Mouse (Mus musculus) hindbrain, embryonic 14.5 days (tissue): ENCODE measurements around the gene Lyz1. TPM values are rescaled to one million over a fixed set of nuclear protein-coding genes. Genes with fewer than 3 reads are reported as not detected.

ENCODE experiments used
- ATAC-seq: fragments of 200-750 bp; cut with Nextera tagmentation; 2 replicates; pipeline ENCODE4 v1.8.0; 2017; ENCODE audit warnings: moderate number of reproducible peaks, mild to moderate bottlenecking, moderate TSS enrichment, moderate library complexity; ENCODE audit not compliant: low FRiP score
- DNase-seq: peaks from one replicate; pipeline ENCODE4 v3.0.0-alpha.2; 2015; ENCODE audit warnings: low spot score
- H3K27ac ChIP-seq: fragments of 300-500 bp; sonication (generic); 2 replicates; pipeline ENCODE4 v1.5.1; 2014; ENCODE audit warnings: mild to moderate bottlenecking, moderate library complexity
- H3K27me3 ChIP-seq: fragments of 300-500 bp; sonication (generic); 2 replicates; pipeline ENCODE4 v1.6.1; 2014; ENCODE audit warnings: mild to moderate bottlenecking, low read length, mixed read lengths; ENCODE audit not compliant: control insufficient read depth, insufficient read depth
- H3K36me3 ChIP-seq: fragments of 300-500 bp; sonication (generic); replicated peaks from 2 replicates; pipeline ENCODE4 v1.6.1; 2014; ENCODE audit not compliant: control insufficient read depth, insufficient read depth
- H3K4me1 ChIP-seq: fragments of 300-500 bp; sonication (generic); replicated peaks from 2 replicates; pipeline ENCODE4 v1.6.1; 2014; ENCODE audit warnings: antibody characterized with exemption, low read length, mixed read lengths; ENCODE audit not compliant: control insufficient read depth, insufficient read depth
- H3K4me2 ChIP-seq: fragments of 300-500 bp; sonication (generic); replicated peaks from 2 replicates; pipeline ENCODE4 v1.6.1; 2014; ENCODE audit warnings: mild to moderate bottlenecking, moderate library complexity
- H3K4me3 ChIP-seq: fragments of 300-500 bp; sonication (generic); replicated peaks from 2 replicates; pipeline ENCODE4 v1.5.1; 2014; ENCODE audit warnings: mild to moderate bottlenecking, low read length
- H3K9ac ChIP-seq: fragments of 300-500 bp; sonication (generic); 2 replicates; pipeline ENCODE4 v1.6.1; 2014
- H3K9me3 ChIP-seq: fragments of 300-500 bp; sonication (generic); 2 replicates; pipeline ENCODE4 v1.6.1; 2016; ENCODE audit warnings: low read length; ENCODE audit not compliant: control insufficient read depth
- WGBS: fragments of 180-500 bp; shearing (Covaris S2); extraction: QIAGEN DNeasy Blood & Tissue Kit; methylation state at CpG from one replicate; pipeline ENCODE4 v1.1.7; 2014; 5-methylcytosine and 5-hydroxymethylcytosine counted together
- polyA plus RNA-seq: library from polyadenylated mRNA; unstranded; fragments of >200 nt; fragmentation: Nextera tagmentation; extraction: Ambion mirVana; gene quantifications from 2 replicates; pipeline ENCODE4 v1.2.1, GENCODE M21; 2014

The Lyz1 gene
- not detected in 2 replicates for polyA plus RNA-seq

DNA sequence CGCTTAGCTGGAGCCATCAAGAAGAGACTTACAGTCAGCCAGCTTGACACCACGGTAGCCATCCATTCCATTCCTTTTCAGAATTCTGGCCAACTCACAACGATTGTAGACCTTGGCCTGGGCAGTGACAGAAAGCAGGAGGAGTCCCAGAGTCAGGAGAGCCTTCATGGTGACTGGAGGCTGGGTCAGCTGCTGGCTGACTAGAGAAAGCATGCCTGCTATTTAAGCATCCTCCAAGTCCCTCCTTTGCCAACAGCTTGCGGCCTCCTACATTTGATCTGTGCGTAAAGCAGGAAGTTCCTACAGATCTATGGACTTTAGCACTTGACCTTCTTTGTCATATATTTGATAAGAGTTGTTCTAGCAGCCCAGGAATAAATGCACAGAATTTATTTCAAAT lies at the start of gene Lyz1:
Gene Lyz1, minus strand, starts transcription at position 198 of the 400 bp plus-strand sequence.
- H3K4me1 ChIP-seq: no peaks in the 10 kb centered on the region
- ATAC-seq: no peak
- H3K4me3 ChIP-seq: no peak within 1 kb of the TSS
- no peak within 1 kb of the TSS for H3K4me2 ChIP-seq
- H3K27me3 ChIP-seq: no peaks in the 10 kb centered on the region
- no peak for DNase-seq
- H3K9me3 ChIP-seq: no peaks in the 10 kb centered on the region
- no peak within 1 kb of the TSS for H3K9ac ChIP-seq
- H3K36me3 ChIP-seq: no peaks in the 10 kb centered on the region
- 74% methylated on average over 5 of the region's 5 CpGs for WGBS
- no peak within 1 kb of the TSS for H3K27ac ChIP-seq

DNA sequence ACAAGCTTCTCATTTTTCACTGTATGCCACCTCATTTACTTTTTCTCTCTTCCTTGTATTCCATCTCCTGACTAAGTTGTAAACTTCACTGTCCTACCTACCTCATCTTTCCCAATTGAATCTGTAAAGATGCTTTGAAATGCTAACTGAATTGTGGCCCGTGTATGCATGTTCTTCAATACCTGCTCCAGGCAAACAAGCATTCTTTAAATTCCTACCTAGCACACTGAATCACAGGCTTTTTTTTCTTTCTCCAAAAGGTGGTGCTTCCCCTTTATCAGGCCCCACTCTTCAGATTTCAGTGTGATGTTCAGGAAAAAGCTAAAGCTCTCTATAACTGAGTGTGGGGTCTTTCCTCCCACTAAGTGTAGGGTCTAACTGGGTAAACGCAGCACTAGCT lies 49.7 kb upstream of the Lyz1 start:
- H3K36me3 ChIP-seq: peaks cover 27% of the 10 kb centered on the region
- WGBS: 75% methylated on average over 2 of the region's 2 CpGs
- DNase-seq (no peak), ATAC-seq (no peak)
- no peaks in the 10 kb centered on the region for H3K4me1 ChIP-seq
- H3K27ac ChIP-seq: no peak overlapping the region
- H3K4me2 ChIP-seq: no peak overlapping the region
- no peak overlapping the region for H3K9ac ChIP-seq
- H3K4me3 ChIP-seq: no peak overlapping the region
- H3K9me3 ChIP-seq: no peaks in the 10 kb centered on the region
- no peaks in the 10 kb centered on the region for H3K27me3 ChIP-seq

GRCm38 (mm10) chr10:117341029-117341428 lies 48.4 kb upstream of the Lyz1 start:
- WGBS: 77% methylated on average over 4 of the region's 4 CpGs
- no peak overlapping the region for H3K4me3 ChIP-seq
- H3K27ac ChIP-seq: no peak overlapping the region
- no peak for ATAC-seq
- no peak overlapping the region for H3K4me2 ChIP-seq
- H3K4me1 ChIP-seq: no peaks in the 10 kb centered on the region
- no peak overlapping the region for H3K9ac ChIP-seq
- H3K36me3 ChIP-seq: peaks cover 19% of the 10 kb centered on the region; the same call in 1 of the 2 replicates
- H3K9me3 ChIP-seq: no peaks in the 10 kb centered on the region
- no peak for DNase-seq
- H3K27me3 ChIP-seq: no peaks in the 10 kb centered on the region

- 0 out of 2 replicates have a peak, but pooled peaks cover 5% of the 10 kb centered on the region for H3K4me1 ChIP-seq
- no peak overlapping the region for H3K4me2 ChIP-seq
- no peak overlapping the region for H3K9ac ChIP-seq
- H3K27ac ChIP-seq: no peak overlapping the region
- H3K9me3 ChIP-seq: no peaks in the 10 kb centered on the region
- H3K27me3 ChIP-seq: no peaks in the 10 kb centered on the region
- DNase-seq (no peak), ATAC-seq (no peak)
- WGBS: 86% methylated on average over 7 of the region's 7 CpGs
- H3K36me3 ChIP-seq: peaks cover 13% of the 10 kb centered on the region; the same call in 1 of the 2 replicates
- H3K4me3 ChIP-seq: no peak overlapping the region
Measured at GRCm38 (mm10) chr10:117339241-117339640, 46.6 kb upstream of the Lyz1 start.

GRCm38 (mm10) chr10:117337946-117338345 lies 45.3 kb upstream of the Lyz1 start:
- no peaks in the 10 kb centered on the region for H3K27me3 ChIP-seq
- no peak overlapping the region for H3K27ac ChIP-seq
- H3K9me3 ChIP-seq: no peaks in the 10 kb centered on the region
- no peak overlapping the region for H3K4me3 ChIP-seq
- ATAC-seq (no peak), DNase-seq (no peak)
- 0 out of 2 replicates have a peak, but pooled peaks cover 5% of the 10 kb centered on the region for H3K4me1 ChIP-seq
- H3K9ac ChIP-seq: no peak overlapping the region
- no peak overlapping the region for H3K4me2 ChIP-seq
- peaks cover 9% of the 10 kb centered on the region; the same call in 1 of the 2 replicates for H3K36me3 ChIP-seq

GRCm38 (mm10) chr10:117335649-117336048 lies 43.0 kb upstream of the Lyz1 start:
- Histone ChIP-seq H3K36me3 (peaks cover 8% of the 10 kb centered on the region; the same call in 1 of the 2 replicates), H3K27ac (no peak overlapping the region), H3K4me3 (no peak overlapping the region), H3K27me3 (no peaks in the 10 kb centered on the region), H3K9me3 (no peaks in the 10 kb centered on the region), H3K4me2 (no peak overlapping the region), H3K4me1 (0 out of 2 replicates have a peak, but pooled peaks cover 5% of the 10 kb centered on the region), H3K9ac (no peak overlapping the region)
- DNase-seq (no peak), ATAC-seq (no peak)
- 38% methylated on average over 4 of the region's 4 CpGs for WGBS

- no peaks in the 10 kb centered on the region for H3K9me3 ChIP-seq
- 0 out of 2 replicates have a peak, but pooled peaks cover 2% of the 10 kb centered on the region for H3K4me1 ChIP-seq
- no peak overlapping the region for H3K9ac ChIP-seq
- no peaks in the 10 kb centered on the region for H3K36me3 ChIP-seq
- no peaks in the 10 kb centered on the region for H3K27me3 ChIP-seq
- H3K4me2 ChIP-seq: no peak overlapping the region
- no peak overlapping the region for H3K4me3 ChIP-seq
- no peak for ATAC-seq
- no peak for DNase-seq
- H3K27ac ChIP-seq: no peak overlapping the region
- 83% methylated on average over 5 of the region's 5 CpGs for WGBS
Measured at GRCm38 (mm10) chr10:117330521-117330920, 37.9 kb upstream of the Lyz1 start.

GRCm38 (mm10) chr10:117323782-117324181 lies 31.1 kb upstream of the Lyz1 start:
- Histone ChIP-seq H3K9me3 (no peaks in the 10 kb centered on the region), H3K4me3 (no peak overlapping the region), H3K27me3 (no peaks in the 10 kb centered on the region), H3K36me3 (no peaks in the 10 kb centered on the region), H3K4me2 (no peak overlapping the region), H3K9ac (no peak overlapping the region), H3K4me1 (no peaks in the 10 kb centered on the region), H3K27ac (no peak overlapping the region)
- 89% methylated on average over 7 of the region's 7 CpGs for WGBS
- DNase-seq: no peak
- ATAC-seq: no peak

- Histone ChIP-seq H3K27me3 (no peaks in the 10 kb centered on the region), H3K4me3 (no peak overlapping the region), H3K9me3 (no peaks in the 10 kb centered on the region), H3K9ac (no peak overlapping the region), H3K36me3 (no peaks in the 10 kb centered on the region), H3K27ac (no peak overlapping the region), H3K4me1 (no peaks in the 10 kb centered on the region), H3K4me2 (no peak overlapping the region)
- DNase-seq (no peak), ATAC-seq (no peak)
- 96% methylated on average over 5 of the region's 5 CpGs for WGBS
Measured at GRCm38 (mm10) chr10:117322630-117323029, 30.0 kb upstream of the Lyz1 start.

- 54% methylated on average over 3 of the region's 3 CpGs for WGBS
- H3K4me3 ChIP-seq: no peak overlapping the region
- H3K4me1 ChIP-seq: no peaks in the 10 kb centered on the region
- H3K27me3 ChIP-seq: no peaks in the 10 kb centered on the region
- H3K27ac ChIP-seq: no peak overlapping the region
- DNase-seq (no peak), ATAC-seq (no peak)
- no peak overlapping the region for H3K4me2 ChIP-seq
- no peaks in the 10 kb centered on the region for H3K36me3 ChIP-seq
- H3K9me3 ChIP-seq: no peaks in the 10 kb centered on the region
- no peak overlapping the region for H3K9ac ChIP-seq
Measured at GRCm38 (mm10) chr10:117320571-117320981, 27.9 kb upstream of the Lyz1 start.
